Mouse (Mus musculus): ENCODE data around the gene Icmt.

Gene Icmt

GRCm38 (mm10) chr4:152303172-152303571 lies 6.1 kb downstream of the Icmt start:
- peak; percentile 64 for DNase-seq

GRCm38 (mm10) chr4:152304685-152305084 lies 7.7 kb downstream of the Icmt start:
- DNase-seq = no peak

GRCm38 (mm10) chr4:152305991-152306390 lies 9.0 kb downstream of the Icmt start:
- no peak for DNase-seq

GRCm38 (mm10) chr4:152307542-152307941 lies 10.5 kb downstream of the Icmt start:
- no peak for DNase-seq

- DNase-seq = no peak
Observed at GRCm38 (mm10) chr4:152312186-152312585, 15.2 kb downstream of the Icmt start.

- DNase-seq = no peak
Observed at GRCm38 (mm10) chr4:152313211-152313632, 16.2 kb downstream of the Icmt start.

GRCm38 (mm10) chr4:152313934-152314333 lies 16.9 kb downstream of the Icmt start:
- no peak for DNase-seq

- DNase-seq = no peak
Observed at GRCm38 (mm10) chr4:152315498-152316213, 18.6 kb downstream of the Icmt start.

- DNase-seq = no peak
Observed at GRCm38 (mm10) chr4:152317631-152318033, 20.6 kb downstream of the Icmt start.

- peak; percentile 63 for DNase-seq
Observed at GRCm38 (mm10) chr4:152318517-152319234, 21.6 kb downstream of the Icmt start, which contains the start of gene Rnf207. TSS of gene Rnf207 (minus strand) at chr4:152318993.

- no peak for DNase-seq
Observed at GRCm38 (mm10) chr4:152321464-152321863, 24.4 kb downstream of the Icmt start.

GRCm38 (mm10) chr4:152324641-152325562 lies 27.9 kb downstream of the Icmt start:
- no peak for DNase-seq

- peak; percentile 96 for DNase-seq
Observed at GRCm38 (mm10) chr4:152325574-152326411, 28.8 kb downstream of the Icmt start, which contains the start of gene Rpl22. TSS of gene Rpl22 (plus strand) at chr4:152325742.

GRCm38 (mm10) chr4:152326543-152326942 lies 29.5 kb downstream of the Icmt start:
- no peak for DNase-seq

GRCm38 (mm10) chr4:152328691-152329090 lies 31.7 kb downstream of the Icmt start:
- no peak for DNase-seq

- peak; percentile 75 for DNase-seq
Observed at GRCm38 (mm10) chr4:152332952-152333351, 35.9 kb downstream of the Icmt start.

GRCm38 (mm10) chr4:152333587-152333986 lies 36.6 kb downstream of the Icmt start:
- no peak for DNase-seq

- no peak for DNase-seq
Observed at GRCm38 (mm10) chr4:152337772-152338171, 40.7 kb downstream of the Icmt start.

GRCm38 (mm10) chr4:152338419-152339292 lies 41.6 kb downstream of the Icmt start, which contains the start of gene Chd5:
TSS of gene Chd5 (plus strand) at chr4:152338651.
- DNase-seq = no peak

GRCm38 (mm10) chr4:152339293-152339790 lies 42.3 kb downstream of the Icmt start:
- no peak for DNase-seq

Data from kidney, postnatal 14 days (tissue).